Mouse (Mus musculus) liver, postnatal 0 days (tissue): ENCODE data around the gene Dhrs3. TPM values are rescaled to one million over a fixed set of nuclear protein-coding genes. Genes with fewer than 3 reads are reported as not detected.
A peak's percentile ranks its signal among the peaks of the same experiment; 100 is the strongest.

Source experiments
- ATAC-seq: fragments of 200-750 bp; cut with Nextera tagmentation; 2 replicates; pipeline ENCODE4 v1.8.0; 2017; ENCODE audit warnings: mild to moderate bottlenecking, moderate library complexity
- DNase-seq: peaks from one replicate; pipeline ENCODE4 v3.0.0-alpha.2; 2016
- H3K27ac ChIP-seq: fragments of 300-500 bp; sonication (generic); 2 replicates; pipeline ENCODE4 v1.5.1; 2014; ENCODE audit warnings: antibody characterized with exemption, moderate library complexity, mild to moderate bottlenecking, low read depth
- H3K27me3 ChIP-seq: fragments of 300-500 bp; sonication (generic); 2 replicates; pipeline ENCODE4 v1.6.1; 2014; ENCODE audit warnings: low read length, control low read depth, mixed read lengths; ENCODE audit not compliant: insufficient read depth
- H3K36me3 ChIP-seq: fragments of 300-500 bp; sonication (generic); replicated peaks from 2 replicates; pipeline ENCODE4 v1.6.1; 2014; ENCODE audit warnings: mild to moderate bottlenecking, control low read depth, low read length, moderate library complexity, mixed read lengths; ENCODE audit not compliant: insufficient read depth
- H3K4me1 ChIP-seq: fragments of 300-500 bp; sonication (generic); 2 replicates; pipeline ENCODE4 v1.6.1; 2014; ENCODE audit warnings: antibody characterized with exemption, mild to moderate bottlenecking, control low read depth; ENCODE audit not compliant: insufficient read depth
- H3K4me2 ChIP-seq: fragments of 300-500 bp; sonication (generic); 2 replicates; pipeline ENCODE4 v1.6.1; 2014; ENCODE audit warnings: low read depth, mild to moderate bottlenecking, low read length, moderate library complexity, mixed read lengths
- H3K4me3 ChIP-seq: fragments of 300-500 bp; sonication (generic); 2 replicates; pipeline ENCODE4 v1.5.1; 2014; ENCODE audit warnings: low read depth, low read length
- H3K9ac ChIP-seq: fragments of 300-500 bp; sonication (generic); replicated peaks from 2 replicates; pipeline ENCODE4 v1.6.1; 2014; ENCODE audit warnings: mild to moderate bottlenecking, moderate library complexity
- H3K9me3 ChIP-seq: fragments of 300-500 bp; sonication (generic); 2 replicates; pipeline ENCODE4 v1.6.1; 2016; ENCODE audit warnings: mild to moderate bottlenecking, control low read depth, low read length, mixed read lengths
- CTCF ChIP-seq: sonication (generic); IDR thresholded peaks from 2 replicates; pipeline ENCODE4 v1.5.1; 2016; ENCODE audit warnings: antibody characterized with exemption, low read depth
- EP300 ChIP-seq: IDR thresholded peaks from 2 replicates; pipeline ENCODE4 v1.6.1; 2016; ENCODE audit warnings: antibody characterized with exemption, low read depth, mild to moderate bottlenecking
- WGBS: fragments of 180-500 bp; shearing (Covaris S2); extraction: QIAGEN DNeasy Blood & Tissue Kit; methylation state at CpG from one replicate; pipeline ENCODE4 v1.1.7; 2014; ENCODE audit not compliant: insufficient replicate concordance; 5-methylcytosine and 5-hydroxymethylcytosine counted together
- polyA plus RNA-seq: library from polyadenylated mRNA; unstranded; fragments of >200 nt; fragmentation: Nextera tagmentation; extraction: Ambion mirVana; gene quantifications from 2 replicates; pipeline ENCODE4 v1.2.1, GENCODE M21; 2015

The Dhrs3 gene
- polyA plus RNA-seq, 1 experiment from 2014 or later, result 49.8 TPM

DNA sequence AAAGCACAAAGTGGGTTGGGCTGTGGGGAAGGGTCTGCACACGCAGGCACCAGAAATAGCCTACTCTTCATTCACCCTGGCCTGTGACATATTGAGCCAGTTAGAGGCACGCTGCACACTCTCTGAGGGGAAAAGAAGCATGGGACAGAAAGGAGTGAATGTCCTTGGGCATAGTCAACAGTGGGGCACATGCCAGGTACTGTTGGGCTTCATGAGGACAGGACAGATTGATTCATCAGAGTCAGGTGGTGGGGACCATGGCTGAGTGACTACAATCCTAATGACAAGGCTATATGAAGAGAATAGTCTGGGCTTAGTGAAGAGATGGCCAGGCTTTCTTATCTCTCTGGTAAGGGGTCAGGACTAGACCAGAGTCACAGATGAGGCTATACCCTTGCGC lies 49.8 kb downstream of the Dhrs3 start:
- H3K4me3 ChIP-seq, result no peak overlapping the region
- H3K27ac ChIP-seq, result no peak overlapping the region
- no peak for ATAC-seq
- H3K4me1 ChIP-seq, result peaks cover 11% of the 10 kb centered on the region
- H3K9me3 ChIP-seq, result no peaks in the 10 kb centered on the region
- no peak overlapping the region for H3K4me2 ChIP-seq
- DNase-seq, result no peak
- WGBS, result 85% methylated on average over 3 of the region's 3 CpGs
- no peak overlapping the region for H3K9ac ChIP-seq
- no peaks in the 10 kb centered on the region for H3K27me3 ChIP-seq
- TF ChIP-seq EP300 (no peak), CTCF (no peak)
- H3K36me3 ChIP-seq, result no peaks in the 10 kb centered on the region

DNA sequence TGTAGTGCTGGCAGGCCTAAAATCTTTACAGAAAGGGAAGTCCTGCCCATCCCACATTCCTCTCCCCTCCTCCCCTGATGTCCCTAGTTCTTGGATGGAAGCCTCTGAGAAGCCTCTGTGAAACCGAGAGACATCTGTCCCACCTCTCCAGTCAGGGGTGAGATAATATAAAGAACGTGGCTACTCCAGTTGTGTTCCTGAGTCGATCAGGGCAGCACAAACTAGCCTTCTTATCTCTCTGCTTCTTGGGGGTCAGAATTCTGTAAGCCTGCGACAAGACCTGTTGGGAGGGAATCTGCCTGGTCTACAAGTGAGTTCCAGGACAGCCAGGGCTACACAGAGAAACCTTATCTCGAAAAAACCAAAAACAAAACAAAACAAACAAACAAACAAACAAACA lies 50.6 kb downstream of the Dhrs3 start:
- no peak for DNase-seq
- no peak for ATAC-seq
- H3K36me3 ChIP-seq, result no peaks in the 10 kb centered on the region
- no peak overlapping the region for H3K4me2 ChIP-seq
- peaks cover 19% of the 10 kb centered on the region for H3K4me1 ChIP-seq
- no peaks in the 10 kb centered on the region for H3K9me3 ChIP-seq
- H3K4me3 ChIP-seq, result no peak overlapping the region
- H3K27me3 ChIP-seq, result no peaks in the 10 kb centered on the region
- H3K27ac ChIP-seq, result no peak overlapping the region
- WGBS, result 43% methylated on average over 5 of the region's 5 CpGs
- no peak for TF ChIP-seq EP300
- TF ChIP-seq CTCF, result no peak
- no peak overlapping the region for H3K9ac ChIP-seq

DNA sequence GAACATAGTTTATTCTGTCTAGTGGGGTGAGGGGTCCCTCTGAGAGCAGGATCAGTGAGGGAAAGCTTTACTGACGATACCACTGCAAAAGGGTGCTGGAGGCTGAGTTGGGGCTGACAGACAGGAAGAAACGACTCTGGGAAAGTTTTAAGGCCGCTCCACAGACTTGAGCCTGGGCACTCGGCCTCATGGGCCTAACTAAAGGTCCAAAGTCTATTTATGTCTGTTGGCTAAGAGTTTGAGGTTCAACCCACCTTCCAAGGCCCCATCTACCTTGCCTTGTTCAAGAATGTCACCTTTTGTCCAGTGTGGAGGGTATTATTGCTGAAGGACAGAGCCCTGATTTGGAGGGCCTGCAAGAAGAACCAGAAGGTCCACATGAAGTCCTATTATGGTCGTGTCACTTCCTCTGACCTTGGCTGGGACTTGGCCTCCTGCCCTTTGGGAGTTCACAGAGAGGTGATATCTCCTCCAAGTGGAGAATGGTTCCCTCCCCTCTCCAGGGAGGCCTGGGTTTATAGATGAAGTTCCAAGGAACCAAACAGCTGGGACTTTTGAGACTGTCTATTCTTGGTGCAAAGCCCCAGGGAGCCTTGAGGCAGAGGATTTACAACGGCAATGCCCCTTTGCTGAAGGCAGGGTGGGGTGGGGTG lies 55.2 kb downstream of the Dhrs3 start:
- peak overlapping the region; percentile 41; the same call in 1 of the 2 replicates for H3K27ac ChIP-seq
- DNase-seq, result peak; percentile 41
- TF ChIP-seq CTCF (no peak), EP300 (no peak)
- H3K4me1 ChIP-seq, result peaks cover 44% of the 10 kb centered on the region
- H3K27me3 ChIP-seq, result no peaks in the 10 kb centered on the region
- no peaks in the 10 kb centered on the region for H3K36me3 ChIP-seq
- H3K9me3 ChIP-seq, result no peaks in the 10 kb centered on the region
- no peak overlapping the region for H3K4me2 ChIP-seq
- ATAC-seq, result no peak
- WGBS, result 61% methylated on average over 6 of the region's 6 CpGs
- no peak overlapping the region for H3K4me3 ChIP-seq
- no peak overlapping the region for H3K9ac ChIP-seq

DNA sequence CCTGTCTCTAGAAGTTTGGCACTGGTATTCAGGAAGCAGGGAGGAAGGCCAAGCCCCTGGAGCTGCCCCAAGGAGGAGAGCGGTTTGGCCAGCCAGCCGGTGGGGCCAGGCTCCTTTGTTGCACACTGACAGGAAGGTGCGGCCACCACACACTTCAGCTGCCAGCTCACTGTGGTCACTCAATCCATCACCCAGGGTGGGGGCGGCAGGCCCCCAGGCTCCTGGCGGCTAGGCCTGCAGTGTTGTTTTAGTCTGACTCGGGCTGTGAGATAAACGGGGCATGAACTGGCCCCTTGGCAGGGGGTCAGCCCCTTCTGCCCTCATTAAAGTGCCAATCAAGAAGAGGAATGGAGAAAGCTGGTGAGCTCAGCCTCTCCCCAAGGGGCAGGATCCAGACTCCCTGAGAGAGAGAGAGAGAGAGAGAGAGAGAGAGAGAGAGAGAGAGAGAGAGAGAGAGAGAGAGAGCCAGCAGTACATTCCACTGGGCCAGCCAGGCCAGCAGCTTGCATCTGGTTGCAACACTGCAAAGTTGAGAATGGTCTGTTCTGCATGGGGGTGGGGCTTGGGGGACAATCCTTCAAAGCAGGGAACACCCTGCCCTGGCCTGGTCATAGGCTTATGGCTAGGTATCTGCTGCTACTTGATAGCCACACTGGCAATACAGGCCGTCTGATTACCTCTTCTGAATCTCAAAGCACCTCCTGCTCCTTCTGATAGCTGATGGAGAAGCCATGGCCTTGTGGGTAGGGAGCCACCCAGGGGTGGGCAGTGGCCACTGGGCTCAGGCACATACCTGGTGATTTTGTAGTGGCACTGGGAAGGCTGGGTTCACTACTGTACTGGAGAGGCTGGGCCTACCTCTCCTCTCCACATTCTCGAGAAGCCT lies 57.1 kb downstream of the Dhrs3 start:
- 25% methylated on average over 9 of the region's 9 CpGs for WGBS
- peak overlapping the region; percentile 80 for H3K27ac ChIP-seq
- H3K4me2 ChIP-seq, result peak overlapping the region; percentile 61
- H3K4me3 ChIP-seq, result no peak overlapping the region
- ATAC-seq (peak; percentile 98), DNase-seq (peak; percentile 70)
- TF ChIP-seq CTCF (peak; percentile 54), EP300 (peak; percentile 99)
- H3K9ac ChIP-seq, result peak overlapping the region; percentile 53
- peaks cover 44% of the 10 kb centered on the region for H3K4me1 ChIP-seq
- no peaks in the 10 kb centered on the region for H3K27me3 ChIP-seq
- no peaks in the 10 kb centered on the region for H3K9me3 ChIP-seq
- no peaks in the 10 kb centered on the region for H3K36me3 ChIP-seq

DNA sequence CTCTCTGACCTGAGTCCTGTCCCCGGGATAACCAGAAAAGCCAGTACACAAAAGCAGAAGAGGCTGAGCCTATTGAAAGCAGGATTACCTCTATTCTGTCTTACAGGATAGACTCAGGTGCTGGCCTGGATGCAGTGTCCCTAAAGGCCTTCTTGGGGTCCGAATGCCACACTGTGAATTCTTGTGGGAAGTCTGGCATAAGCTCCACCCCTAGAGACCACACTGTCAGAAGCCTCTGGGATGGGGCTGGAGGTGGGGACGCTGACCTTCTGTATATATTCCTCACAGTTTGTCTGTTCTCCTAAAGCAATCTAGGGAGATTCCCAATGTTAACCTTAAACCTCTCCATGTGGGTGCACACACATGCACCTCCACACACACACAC lies 57.7 kb downstream of the Dhrs3 start:
- no peak overlapping the region for H3K4me3 ChIP-seq
- WGBS, result 73% methylated on average over 3 of the region's 3 CpGs
- H3K36me3 ChIP-seq, result no peaks in the 10 kb centered on the region
- DNase-seq, result no peak
- peak overlapping the region; percentile 37 for H3K27ac ChIP-seq
- no peaks in the 10 kb centered on the region for H3K27me3 ChIP-seq
- H3K9ac ChIP-seq, result peak overlapping the region; percentile 35
- H3K9me3 ChIP-seq, result no peaks in the 10 kb centered on the region
- ATAC-seq, result no peak
- TF ChIP-seq EP300 (no peak), CTCF (no peak)
- H3K4me2 ChIP-seq, result 0 out of 2 replicates have a peak overlapping the region, but pooled peaks have one; percentile 19
- H3K4me1 ChIP-seq, result peaks cover 46% of the 10 kb centered on the region

DNA sequence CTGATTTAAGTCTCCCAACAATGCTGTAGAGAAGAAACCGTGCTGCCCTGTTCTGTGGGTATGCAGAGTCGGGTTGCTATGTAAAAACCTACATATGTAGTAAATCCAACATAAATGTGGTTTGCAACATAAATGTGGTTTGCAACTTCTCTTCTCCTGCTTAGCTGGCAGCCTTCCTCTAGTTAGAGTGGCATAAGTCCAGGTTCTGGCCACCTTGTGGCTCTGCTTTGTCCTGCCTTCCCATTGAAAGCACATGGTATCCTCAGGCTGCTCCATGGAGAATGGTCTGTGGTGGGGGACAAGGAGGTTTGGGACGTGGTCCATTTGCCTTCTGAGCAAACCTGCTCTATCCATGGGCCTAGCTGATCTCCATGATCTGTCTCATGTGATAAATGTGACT lies 58.3 kb downstream of the Dhrs3 start:
- Histone ChIP-seq H3K4me2 (no peak overlapping the region), H3K27me3 (no peaks in the 10 kb centered on the region), H3K9me3 (no peaks in the 10 kb centered on the region), H3K9ac (no peak overlapping the region), H3K36me3 (no peaks in the 10 kb centered on the region), H3K4me3 (no peak overlapping the region), H3K4me1 (peaks cover 48% of the 10 kb centered on the region), H3K27ac (no peak overlapping the region)
- 0 out of 2 replicates have a peak, but pooled peaks have one; percentile 21 for TF ChIP-seq CTCF
- TF ChIP-seq EP300, result no peak
- WGBS, result 75% methylated on average over 3 of the region's 3 CpGs
- ATAC-seq, result no peak
- no peak for DNase-seq
